Mouse (Mus musculus): Measurements from ENCODE around the gene Trafd1. TPM values are rescaled to one million over a fixed set of nuclear protein-coding genes. Genes with fewer than 3 reads are reported as not detected.
A peak's percentile ranks its signal among the peaks of the same experiment; 100 is the strongest.

The Trafd1 gene
- polyA plus RNA-seq, 1 experiment from 2014 or later: 81.0 TPM

GRCm38 (mm10) chr5:121329333-121330058 is 55.9 kb downstream of the Trafd1 start:
- H3K4me1 ChIP-seq: no peaks in the 10 kb centered on the region
- no peaks in the 10 kb centered on the region for H3K27me3 ChIP-seq
- no peak overlapping the region for H3K9ac ChIP-seq
- H3K36me3 ChIP-seq: peaks cover 78% of the 10 kb centered on the region
- peak overlapping the region; percentile 31 for H3K4me2 ChIP-seq (replicated peaks)
- H3K9me3 ChIP-seq: no peaks in the 10 kb centered on the region
- ATAC-seq (ENCODE audit: insufficient number of reproducible peaks, insufficient read depth, low FRiP score, low TSS enrichment): 0 out of 2 replicates have a peak, but pooled peaks have one; percentile 42
- H3K4me3 ChIP-seq: peak overlapping the region; percentile 15
- H3K27ac ChIP-seq: 0 out of 2 replicates have a peak overlapping the region, but pooled peaks have one; percentile 31
- WGBS: 80% methylated on average over 11 of the region's 11 CpGs

- Histone ChIP-seq H3K4me2 (replicated peaks) (no peak overlapping the region), H3K4me1 (no peaks in the 10 kb centered on the region), H3K4me3 (no peak overlapping the region), H3K9ac (no peak overlapping the region), H3K9me3 (no peaks in the 10 kb centered on the region), H3K27ac (no peak overlapping the region), H3K36me3 (peaks cover 81% of the 10 kb centered on the region), H3K27me3 (no peaks in the 10 kb centered on the region)
- ATAC-seq (ENCODE audit: insufficient number of reproducible peaks, insufficient read depth, low FRiP score, low TSS enrichment): no peak
- WGBS: 93% methylated on average over 14 of the region's 14 CpGs
These were observed 59.2 kb downstream of the Trafd1 start for GRCm38 (mm10) chr5:121326079-121326805.

Other genes with a start within 250 kb of the Trafd1 start
- gene Ptpn11, start 194.2 kb downstream of the Trafd1 start, polyA plus RNA-seq (2016; fragmentation: Nextera tagmentation; extraction: Ambion mirVana): 23.4 and 24.0 TPM in 2 replicates
- gene Rpl6, start 181.2 kb downstream of the Trafd1 start, polyA plus RNA-seq (2016; fragmentation: Nextera tagmentation; extraction: Ambion mirVana): 597 and 603 TPM in 2 replicates
- 7.8 and 7.9 TPM in 2 replicates for gene Hectd4, start 165.4 kb downstream of the Trafd1 start, polyA plus RNA-seq (2016; fragmentation: Nextera tagmentation; extraction: Ambion mirVana)
- gene Naa25, start 12.3 kb upstream of the Trafd1 start, polyA plus RNA-seq (2016; fragmentation: Nextera tagmentation; extraction: Ambion mirVana): 40.7 and 41.8 TPM in 2 replicates
- gene Tmem116, start 66.3 kb upstream of the Trafd1 start, polyA plus RNA-seq (2016; fragmentation: Nextera tagmentation; extraction: Ambion mirVana): 1.3 and 1.4 TPM in 2 replicates
- gene Erp29, start 66.9 kb upstream of the Trafd1 start, polyA plus RNA-seq (2016; fragmentation: Nextera tagmentation; extraction: Ambion mirVana): 135 and 137 TPM in 2 replicates
- not detected in 2 replicates for gene Adam1b, start 117.8 kb upstream of the Trafd1 start, polyA plus RNA-seq (2016; fragmentation: Nextera tagmentation; extraction: Ambion mirVana)
- gene Adam1a, start 159.8 kb upstream of the Trafd1 start, polyA plus RNA-seq (2016; fragmentation: Nextera tagmentation; extraction: Ambion mirVana): 2.0 and 2.1 TPM in 2 replicates
- gene Gm42878, start 159.8 kb upstream of the Trafd1 start, polyA plus RNA-seq (2016; fragmentation: Nextera tagmentation; extraction: Ambion mirVana): 0.46 TPM in 1 of 2 replicates, not detected in the other
- gene Mapkapk5, start 160.3 kb upstream of the Trafd1 start, polyA plus RNA-seq (2016; fragmentation: Nextera tagmentation; extraction: Ambion mirVana): 59.5 and 62.9 TPM in 2 replicates
- 235 and 258 TPM in 2 replicates for gene Aldh2, start 208.2 kb upstream of the Trafd1 start, polyA plus RNA-seq (2016; fragmentation: Nextera tagmentation; extraction: Ambion mirVana)
- gene Acad12, start 233.3 kb upstream of the Trafd1 start, polyA plus RNA-seq (2016; fragmentation: Nextera tagmentation; extraction: Ambion mirVana): 2.1 and 2.5 TPM in 2 replicates